Mouse (Mus musculus) midbrain, embryonic 10.5 days (tissue): ENCODE measurements around the gene Stat3. TPM values are rescaled to one million over a fixed set of nuclear protein-coding genes. Genes with fewer than 3 reads are reported as not detected.
A peak's percentile ranks its signal among the peaks of the same experiment; 100 is the strongest.

Experiments
- DNase-seq: peaks from one replicate; pipeline ENCODE4 v3.0.0-alpha.2; 2017; ENCODE audit warnings: low spot score
- H3K27ac ChIP-seq: fragments of 300-500 bp; sonication (generic); replicated peaks from 2 replicates; pipeline ENCODE4 v1.5.1; 2016; ENCODE audit warnings: mild to moderate bottlenecking
- H3K27me3 ChIP-seq: fragments of 300-500 bp; sonication (generic); 2 replicates; pipeline ENCODE4 v1.6.1; 2016; ENCODE audit warnings: low read depth, mild to moderate bottlenecking; ENCODE audit not compliant: poor library complexity, severe bottlenecking
- H3K36me3 ChIP-seq: fragments of 300-500 bp; sonication (generic); 2 replicates; pipeline ENCODE4 v1.6.1; 2016; ENCODE audit warnings: mild to moderate bottlenecking, moderate library complexity
- H3K4me1 ChIP-seq: fragments of 300-500 bp; sonication (generic); 2 replicates; pipeline ENCODE4 v1.6.1; 2016
- H3K4me3 ChIP-seq: fragments of 300-500 bp; sonication (generic); 2 replicates; pipeline ENCODE4 v1.5.1; 2016; ENCODE audit warnings: mild to moderate bottlenecking, moderate library complexity
- H3K9me3 ChIP-seq: fragments of 300-500 bp; sonication (generic); replicated peaks from 2 replicates; pipeline ENCODE4 v1.6.1; 2016; ENCODE audit warnings: mild to moderate bottlenecking
- WGBS: fragments of 180-500 bp; shearing (Covaris S2); methylation state at CpG from one replicate; pipeline ENCODE4 v1.1.7; 2016; 5-methylcytosine and 5-hydroxymethylcytosine counted together
- polyA plus RNA-seq: library from polyadenylated mRNA; unstranded; fragments of >200 nt; fragmentation: Nextera tagmentation; extraction: Ambion mirVana; gene quantifications from 2 replicates; pipeline ENCODE4 v1.2.1, GENCODE M21; 2016

The Stat3 gene
- polyA plus RNA-seq: 16.9 and 20.4 TPM in 2 replicates

GRCm38 (mm10) chr11:100939512-100940151 lies at the start of gene Stat3:
Gene Stat3 (minus strand): TSS chr11:100939540.
- Histone ChIP-seq H3K9me3 (no peaks in the 10 kb centered on the region), H3K36me3 (no peaks in the 10 kb centered on the region), H3K4me1 (peaks cover 19% of the 10 kb centered on the region), H3K27ac (peak within 1 kb of the TSS; percentile 94), H3K27me3 (0 out of 2 replicates have a peak, but pooled peaks cover 6% of the 10 kb centered on the region), H3K4me3 (peak within 1 kb of the TSS; percentile 91)
- WGBS: 2% methylated on average over 29 of the region's 29 CpGs
- DNase-seq: peak; percentile 100

- Histone ChIP-seq H3K4me3 (no peak overlapping the region), H3K36me3 (no peaks in the 10 kb centered on the region), H3K4me1 (peaks cover under 1% of the 10 kb centered on the region; the same call in 1 of the 2 replicates), H3K27me3 (no peaks in the 10 kb centered on the region), H3K9me3 (no peaks in the 10 kb centered on the region), H3K27ac (no peak overlapping the region)
- DNase-seq: no peak
- 84% methylated on average over 3 of the region's 3 CpGs for WGBS
These were observed 49.3 kb upstream of the Stat3 start for GRCm38 (mm10) chr11:100988674-100989073.

- Histone ChIP-seq H3K4me1 (peaks cover 8% of the 10 kb centered on the region), H3K27ac (no peak overlapping the region), H3K4me3 (no peak overlapping the region), H3K9me3 (no peaks in the 10 kb centered on the region), H3K27me3 (peaks cover 22% of the 10 kb centered on the region), H3K36me3 (no peaks in the 10 kb centered on the region)
- WGBS: 61% methylated on average over 3 of the region's 3 CpGs
- no peak for DNase-seq
These were observed 46.3 kb upstream of the Stat3 start for GRCm38 (mm10) chr11:100985607-100986006.

DNA sequence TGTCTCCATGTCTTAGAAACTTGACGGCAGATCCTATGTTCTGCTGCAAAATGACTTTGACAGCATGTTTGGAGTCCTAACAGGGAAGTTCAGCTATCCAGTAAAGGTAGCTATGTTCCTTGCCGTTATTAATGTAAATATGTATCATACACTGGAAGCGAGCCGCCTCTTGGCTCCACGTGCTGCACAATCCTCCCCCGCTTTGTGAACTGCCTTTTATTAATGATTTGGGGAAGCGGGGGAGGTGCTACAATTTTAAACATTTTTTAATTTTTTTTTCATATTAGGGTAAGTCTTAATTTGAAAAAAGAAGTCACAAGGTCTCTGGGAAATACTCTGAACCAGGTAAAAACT lies 44.4 kb upstream of the Stat3 start:
- Histone ChIP-seq H3K36me3 (no peaks in the 10 kb centered on the region), H3K4me3 (peak overlapping the region; percentile 45; the same call in 1 of the 2 replicates), H3K27me3 (peaks cover 26% of the 10 kb centered on the region), H3K27ac (no peak overlapping the region), H3K4me1 (peaks cover 8% of the 10 kb centered on the region), H3K9me3 (no peaks in the 10 kb centered on the region)
- DNase-seq: no peak
- WGBS: 76% methylated on average over 7 of the region's 7 CpGs

DNA sequence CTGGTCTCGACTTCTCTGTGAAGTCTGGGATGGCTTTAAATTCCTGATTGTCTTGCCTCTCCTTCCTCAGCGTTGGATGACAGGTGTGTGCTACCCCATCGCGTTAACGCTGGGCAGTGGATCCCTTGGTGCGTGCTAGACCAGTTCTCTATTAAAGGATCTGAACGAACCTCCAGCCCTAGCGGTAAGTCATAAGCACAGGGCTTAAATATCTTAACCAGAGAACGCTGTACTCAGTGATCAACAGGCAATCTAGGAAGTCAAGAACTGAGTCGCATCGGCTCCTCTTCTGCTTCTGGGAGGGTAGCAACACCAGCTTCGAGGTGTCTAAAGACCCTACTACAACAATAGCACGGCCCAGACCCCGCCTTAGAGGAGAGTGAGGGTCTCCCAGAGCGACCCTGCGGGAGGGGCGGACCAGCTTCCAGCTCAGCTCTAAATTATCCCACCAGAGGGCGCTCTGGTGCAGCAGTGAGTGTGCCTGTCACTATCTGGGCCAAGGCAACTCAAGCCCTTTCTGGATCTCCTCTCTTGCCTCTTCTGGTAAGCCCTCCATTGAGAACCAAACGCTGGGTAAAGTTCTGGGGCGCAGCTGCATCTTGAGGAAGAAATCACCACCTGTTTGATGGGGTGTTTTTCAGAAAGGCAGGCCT lies 43.9 kb upstream of the Stat3 start:
- H3K4me3 ChIP-seq: peak overlapping the region; percentile 45
- H3K4me1 ChIP-seq: peaks cover 8% of the 10 kb centered on the region
- H3K36me3 ChIP-seq: no peaks in the 10 kb centered on the region
- WGBS: 3% methylated on average over 20 of the region's 20 CpGs
- peaks cover 26% of the 10 kb centered on the region for H3K27me3 ChIP-seq
- peak; percentile 87 for DNase-seq
- no peak overlapping the region for H3K27ac ChIP-seq
- H3K9me3 ChIP-seq: no peaks in the 10 kb centered on the region

DNA sequence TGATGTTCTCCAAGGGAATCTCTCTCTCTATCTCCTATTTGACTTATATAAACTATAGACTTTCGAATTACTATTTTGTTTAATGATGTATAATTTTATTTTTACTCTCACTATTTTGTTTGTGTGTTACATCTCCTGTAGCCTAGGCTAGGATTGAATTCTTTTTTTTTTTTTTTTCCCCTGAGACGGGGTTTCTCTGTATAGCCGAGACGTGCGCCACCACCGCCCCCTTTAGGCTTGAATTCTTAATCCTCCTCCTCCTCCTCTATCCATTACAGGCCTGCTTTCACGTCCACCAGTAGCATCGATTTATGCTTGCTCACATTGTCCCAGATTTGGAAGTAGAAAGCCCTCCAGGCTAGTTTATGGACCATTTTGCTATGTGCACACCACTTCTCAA lies 42.7 kb upstream of the Stat3 start:
- no peak overlapping the region for H3K27ac ChIP-seq
- WGBS: 10% methylated on average over 8 of the region's 8 CpGs
- H3K36me3 ChIP-seq: no peaks in the 10 kb centered on the region
- no peaks in the 10 kb centered on the region for H3K9me3 ChIP-seq
- no peak overlapping the region for H3K4me3 ChIP-seq
- peaks cover 8% of the 10 kb centered on the region for H3K4me1 ChIP-seq
- peaks cover 26% of the 10 kb centered on the region for H3K27me3 ChIP-seq
- DNase-seq: no peak

DNA sequence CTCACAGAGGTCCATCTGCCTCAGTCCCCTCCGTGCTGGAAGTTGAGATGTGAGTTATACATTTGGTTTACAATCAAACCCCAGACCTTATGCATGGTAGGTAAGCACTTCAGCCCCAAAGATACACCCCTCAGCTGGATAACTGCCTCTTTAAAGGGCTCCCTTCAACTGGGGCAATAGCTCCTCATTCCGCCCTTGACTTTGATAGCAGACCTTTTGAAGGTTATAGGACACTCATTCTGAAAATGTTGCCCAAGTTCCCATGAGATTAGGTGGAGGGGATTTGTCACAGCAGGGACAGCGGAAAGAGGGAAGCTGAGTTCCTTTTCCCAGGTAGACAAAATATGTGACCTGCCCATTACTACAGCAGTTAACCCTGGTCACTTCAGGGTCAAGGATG lies 41.9 kb upstream of the Stat3 start:
- Histone ChIP-seq H3K27me3 (peaks cover 26% of the 10 kb centered on the region), H3K4me1 (peaks cover 8% of the 10 kb centered on the region), H3K9me3 (no peaks in the 10 kb centered on the region), H3K27ac (no peak overlapping the region), H3K4me3 (no peak overlapping the region), H3K36me3 (no peaks in the 10 kb centered on the region)
- DNase-seq: no peak
- WGBS: 61% methylated on average over 3 of the region's 3 CpGs

GRCm38 (mm10) chr11:100980438-100980837 lies 41.1 kb upstream of the Stat3 start:
- Histone ChIP-seq H3K36me3 (no peaks in the 10 kb centered on the region), H3K27ac (no peak overlapping the region), H3K4me1 (peaks cover 8% of the 10 kb centered on the region), H3K4me3 (no peak overlapping the region), H3K27me3 (peaks cover 26% of the 10 kb centered on the region), H3K9me3 (no peaks in the 10 kb centered on the region)
- no peak for DNase-seq
- WGBS: 66% methylated on average over 1 of the region's 1 CpGs

GRCm38 (mm10) chr11:100979887-100980286 lies 40.5 kb upstream of the Stat3 start:
- DNase-seq: no peak
- no peaks in the 10 kb centered on the region for H3K9me3 ChIP-seq
- 83% methylated on average over 8 of the region's 8 CpGs for WGBS
- peaks cover 8% of the 10 kb centered on the region for H3K4me1 ChIP-seq
- H3K4me3 ChIP-seq: no peak overlapping the region
- no peak overlapping the region for H3K27ac ChIP-seq
- no peaks in the 10 kb centered on the region for H3K36me3 ChIP-seq
- H3K27me3 ChIP-seq: peaks cover 30% of the 10 kb centered on the region

GRCm38 (mm10) chr11:100975241-100975640 lies 35.9 kb upstream of the Stat3 start:
- no peak for DNase-seq
- WGBS: 78% methylated on average over 7 of the region's 7 CpGs
- Histone ChIP-seq H3K36me3 (no peaks in the 10 kb centered on the region), H3K4me1 (peaks cover 5% of the 10 kb centered on the region), H3K4me3 (no peak overlapping the region), H3K27ac (no peak overlapping the region), H3K9me3 (no peaks in the 10 kb centered on the region), H3K27me3 (peaks cover 52% of the 10 kb centered on the region)

DNA sequence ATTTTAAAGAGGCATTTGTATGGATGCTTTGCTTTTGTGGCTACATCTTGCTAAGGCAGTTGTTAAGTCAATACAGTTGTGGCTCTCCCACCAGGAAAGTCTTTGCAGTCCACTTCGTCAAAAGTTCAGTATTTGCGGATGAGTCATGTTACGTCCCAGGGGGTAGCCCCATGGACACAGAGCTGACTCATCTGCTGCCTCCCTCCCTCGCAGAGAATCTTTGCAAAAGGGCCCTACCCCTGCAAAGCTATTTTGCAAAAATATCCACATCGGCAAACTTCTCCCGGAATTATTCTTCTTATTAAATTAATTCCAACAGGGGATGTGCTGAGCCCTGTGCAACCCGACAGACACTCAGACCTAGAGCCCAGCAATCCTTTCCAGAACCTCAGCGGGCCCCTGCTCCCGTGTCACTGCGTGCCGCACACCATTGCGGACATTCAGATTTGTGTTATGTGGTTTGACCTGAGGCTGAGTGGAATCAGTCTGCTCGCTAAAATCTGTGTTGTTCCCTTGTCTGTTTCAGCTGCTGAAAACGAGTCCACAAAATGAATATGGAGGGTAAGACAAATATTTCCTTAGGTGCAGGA lies 35.1 kb upstream of the Stat3 start:
- Histone ChIP-seq H3K36me3 (no peaks in the 10 kb centered on the region), H3K4me3 (no peak overlapping the region), H3K9me3 (no peaks in the 10 kb centered on the region), H3K27ac (no peak overlapping the region), H3K27me3 (peaks cover 56% of the 10 kb centered on the region), H3K4me1 (peaks cover 12% of the 10 kb centered on the region)
- no peak for DNase-seq
- WGBS: 71% methylated on average over 14 of the region's 14 CpGs

- no peaks in the 10 kb centered on the region for H3K36me3 ChIP-seq
- WGBS: 92% methylated on average over 7 of the region's 7 CpGs
- peaks cover 68% of the 10 kb centered on the region for H3K27me3 ChIP-seq
- H3K4me1 ChIP-seq: peaks cover 20% of the 10 kb centered on the region
- no peak for DNase-seq
- no peak overlapping the region for H3K27ac ChIP-seq
- H3K4me3 ChIP-seq: no peak overlapping the region
- H3K9me3 ChIP-seq: no peaks in the 10 kb centered on the region
These were observed 33.9 kb upstream of the Stat3 start for GRCm38 (mm10) chr11:100973245-100973644.

DNA sequence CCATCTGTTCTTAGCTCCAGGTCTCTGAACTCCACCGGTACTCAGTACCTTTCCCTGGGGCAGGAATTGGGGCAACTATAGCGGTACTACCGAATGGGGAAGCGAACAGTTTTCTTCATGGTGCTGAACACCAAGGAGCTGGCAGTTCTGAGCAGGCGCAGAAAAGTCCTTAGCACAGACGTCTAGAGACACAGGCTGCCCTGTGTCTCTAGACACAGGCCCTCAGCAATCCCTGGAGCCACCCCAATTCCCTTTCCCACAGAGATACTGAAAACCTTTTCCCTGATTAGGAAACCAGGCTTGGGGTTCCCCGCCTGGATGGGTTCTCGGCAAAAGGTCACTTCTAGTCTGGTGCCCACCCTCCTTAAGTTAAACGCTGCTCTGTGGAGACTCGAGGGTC lies 32.1 kb upstream of the Stat3 start:
- H3K9me3 ChIP-seq: no peaks in the 10 kb centered on the region

More for the DNA sequence above, 32.1 kb upstream of the Stat3 start:
- H3K27me3 ChIP-seq: peaks cover 86% of the 10 kb centered on the region
- H3K36me3 ChIP-seq: no peaks in the 10 kb centered on the region
- WGBS: 58% methylated on average over 10 of the region's 10 CpGs
- H3K4me3 ChIP-seq: no peak overlapping the region
- H3K4me1 ChIP-seq: peaks cover 20% of the 10 kb centered on the region
- no peak for DNase-seq
- no peak overlapping the region for H3K27ac ChIP-seq
